Mouse (Mus musculus): Measurements from ENCODE around the gene Prkcb.

GRCm38 (mm10) chr7:122380336-122381130, 92.0 kb downstream of the Prkcb start:
- TF ChIP-seq POLR2A (IDR thresholded peaks at IDR 0.05; ENCODE audit: low read depth, low read length) (no peak), CTCF (IDR thresholded peaks at IDR 0.05; ENCODE audit: borderline replicate concordance, insufficient read depth, low read length) (no peak)

All from embryonic fibroblast, embryonic 13.5 days (primary cell).